Mouse (Mus musculus): Measurements from ENCODE around the gene Dclk1.

- TF ChIP-seq CTCF (IDR thresholded peaks at IDR 0.05; ENCODE audit: insufficient read depth, low read depth, low read length) (no peak), POLR2A (IDR thresholded peaks at IDR 0.05; ENCODE audit: insufficient read depth, low read depth, low read length) (no peak)
Observed at GRCm38 (mm10) chr3:55574003-55574402, 331.8 kb downstream of the Dclk1 start.
